In genomic region chr7:127894480-127894879, GRCm38 (mm10) we compare ENCODE assay signal across 9 mouse cellular contexts. TPM values are rescaled to one million over a fixed set of nuclear protein-coding genes. Genes with fewer than 3 reads are reported as not detected.
DNase-seq lines count a peak whose midpoint lies in the region; ATAC-seq lines count a peak whose summit lies in the region.
"Had no signal": no experiment of that assay in that cellular context is flagged by ENCODE, and none has a peak within 500 bp of the region (broad histone marks: within the 10 kb centered on the region; RNA-seq: fewer than 3 reads in every experiment).

No protein-coding gene starts in this region.

- ATAC-seq in heart, embryonic 13.5 days (ENCODE audit: extremely low read depth, insufficient number of reproducible peaks, low FRiP score, low TSS enrichment) = no peak
- ATAC-seq in kidney, embryonic 16.5 days (ENCODE audit: low FRiP score, low TSS enrichment) = no peak
- ATAC-seq in midbrain, embryonic 13.5 days = no peak

- peaks cover 35% of the 10 kb centered on the region for H3K36me3 ChIP-seq in heart, embryonic 13.5 days
- H3K36me3 ChIP-seq in embryonic facial prominence, embryonic 10.5 days (replicated peaks) = peaks cover 42% of the 10 kb centered on the region
- H3K36me3 ChIP-seq in kidney, embryonic 16.5 days (ENCODE audit: insufficient read depth, low read length) = peaks cover 4% of the 10 kb centered on the region
- H3K36me3 ChIP-seq in midbrain, embryonic 13.5 days = peaks cover 24% of the 10 kb centered on the region

- H3K4me1 ChIP-seq in heart, embryonic 13.5 days = peaks cover 20% of the 10 kb centered on the region
- H3K4me1 ChIP-seq in embryonic facial prominence, embryonic 10.5 days = peaks cover 15% of the 10 kb centered on the region
- peaks cover 11% of the 10 kb centered on the region for H3K4me1 ChIP-seq in kidney, embryonic 16.5 days (ENCODE audit: insufficient read depth, low read length)
- peaks cover 10% of the 10 kb centered on the region for H3K4me1 ChIP-seq in midbrain, embryonic 13.5 days (replicated peaks)

- H3K27ac ChIP-seq in heart, embryonic 13.5 days (replicated peaks) = peak overlapping the region; percentile 81
- H3K27ac ChIP-seq in embryonic facial prominence, embryonic 10.5 days (replicated peaks) = no peak overlapping the region
- H3K27ac ChIP-seq in kidney, embryonic 16.5 days (ENCODE audit: low read length) = no peak overlapping the region
- H3K27ac ChIP-seq in midbrain, embryonic 13.5 days = no peak overlapping the region

- intact Hi-C loops in gastrocnemius, postnatal 14 days (cut with DNase I; ENCODE audit: low total_unique reads) = no loop called here

- H3K9me3 ChIP-seq in heart, embryonic 13.5 days = no peaks in the 10 kb centered on the region
- H3K9me3 ChIP-seq in embryonic facial prominence, embryonic 10.5 days = no peaks in the 10 kb centered on the region
- no peaks in the 10 kb centered on the region for H3K9me3 ChIP-seq in kidney, embryonic 16.5 days (ENCODE audit: low read length)
- H3K9me3 ChIP-seq in midbrain, embryonic 13.5 days = no peaks in the 10 kb centered on the region

- H3K4me2 ChIP-seq in heart, embryonic 13.5 days = peak overlapping the region; percentile 87
- peak overlapping the region; percentile 85 for H3K4me2 ChIP-seq in kidney, embryonic 16.5 days (replicated peaks; ENCODE audit: low read depth, low read length)
- H3K4me2 ChIP-seq in midbrain, embryonic 13.5 days (replicated peaks) = peak overlapping the region; percentile 76

- peak overlapping the region; percentile 71 for H3K4me3 ChIP-seq in heart, embryonic 13.5 days
- H3K4me3 ChIP-seq in embryonic facial prominence, embryonic 10.5 days = peak overlapping the region; percentile 64
- peak overlapping the region; percentile 76 for H3K4me3 ChIP-seq in kidney, embryonic 16.5 days (ENCODE audit: low read length)
- peak overlapping the region; percentile 59 for H3K4me3 ChIP-seq in midbrain, embryonic 13.5 days (replicated peaks)

- WGBS in heart, embryonic 13.5 days = 73% methylated on average over 5 of the region's 5 CpGs
- 78% methylated on average over 5 of the region's 5 CpGs for WGBS in embryonic facial prominence, embryonic 10.5 days
- WGBS in kidney, embryonic 16.5 days = 61% methylated on average over 5 of the region's 5 CpGs
- 90% methylated on average over 5 of the region's 5 CpGs for WGBS in midbrain, embryonic 13.5 days

- H3K27me3 ChIP-seq in heart, embryonic 13.5 days (replicated peaks) = no peaks in the 10 kb centered on the region; the same call in 1 of the 2 replicates
- H3K27me3 ChIP-seq in embryonic facial prominence, embryonic 10.5 days (replicated peaks; ENCODE audit: low read depth, poor library complexity, severe bottlenecking) = no peaks in the 10 kb centered on the region
- H3K27me3 ChIP-seq in kidney, embryonic 16.5 days (ENCODE audit: insufficient read depth, low read length) = no peaks in the 10 kb centered on the region
- 0 out of 2 replicates have a peak, but pooled peaks cover 3% of the 10 kb centered on the region for H3K27me3 ChIP-seq in midbrain, embryonic 13.5 days

- DNase-seq in heart, adult 11 months = no peak
- DNase-seq in embryonic facial prominence, embryonic 10.5 days (ENCODE audit: low spot score) = no peak
- DNase-seq in thymus, adult 18-20 months = no peak
- no peak for DNase-seq in T-cell, adult 2 months (ENCODE audit: low spot score)
- no peak for DNase-seq in gastrocnemius, postnatal 14 days

- peak overlapping the region; percentile 86 for H3K9ac ChIP-seq in heart, embryonic 13.5 days
- peak overlapping the region; percentile 81 for H3K9ac ChIP-seq in kidney, embryonic 16.5 days (replicated peaks; ENCODE audit: low read length)
- peak overlapping the region; percentile 73 for H3K9ac ChIP-seq in midbrain, embryonic 13.5 days (replicated peaks)

RNA-seq across cellular contexts. Expression of gene Gm21974, which starts 0.8 kb away (rescaled TPM):
- not detected in 2 replicates for polyA plus RNA-seq in heart, embryonic 13.5 days (2015; fragmentation: Nextera tagmentation; extraction: Ambion mirVana)
- polyA plus RNA-seq in embryonic facial prominence, embryonic 10.5 days (2016; fragmentation: Nextera tagmentation; extraction: Ambion mirVana) = not detected in 2 replicates
- polyA plus RNA-seq in kidney, embryonic 16.5 days (2015; fragmentation: Nextera tagmentation; extraction: Ambion mirVana) = not detected in 2 replicates
- not detected in 2 replicates for polyA plus RNA-seq in midbrain, embryonic 13.5 days (2015; fragmentation: Nextera tagmentation; extraction: Ambion mirVana)
- total RNA-seq in gastrocnemius, postnatal 14 days (2021) = not detected
- total RNA-seq: neutrophil, adult 5-6 weeks had no signal

RNA-seq across cellular contexts. Expression of gene Vkorc1, which starts 0.9 kb away (rescaled TPM):
- 109 and 120 TPM in 2 replicates for polyA plus RNA-seq in heart, embryonic 13.5 days (2015; fragmentation: Nextera tagmentation; extraction: Ambion mirVana)
- polyA plus RNA-seq in embryonic facial prominence, embryonic 10.5 days (2016; fragmentation: Nextera tagmentation; extraction: Ambion mirVana) = 47.6 and 59.1 TPM in 2 replicates
- 163 and 168 TPM in 2 replicates for polyA plus RNA-seq in kidney, embryonic 16.5 days (2015; fragmentation: Nextera tagmentation; extraction: Ambion mirVana)
- 51.9 and 54.9 TPM in 2 replicates for polyA plus RNA-seq in midbrain, embryonic 13.5 days (2015; fragmentation: Nextera tagmentation; extraction: Ambion mirVana)
- total RNA-seq in gastrocnemius, postnatal 14 days (2021) = 10 to 100 TPM; 23.4 to 30.0 TPM

RNA-seq across cellular contexts. Expression of gene Prss53, which starts 3.7 kb away (rescaled TPM):
- 1.4 and 1.5 TPM in 2 replicates for polyA plus RNA-seq in heart, embryonic 13.5 days (2015; fragmentation: Nextera tagmentation; extraction: Ambion mirVana)
- polyA plus RNA-seq in embryonic facial prominence, embryonic 10.5 days (2016; fragmentation: Nextera tagmentation; extraction: Ambion mirVana) = 0.64 and 0.79 TPM in 2 replicates
- polyA plus RNA-seq in kidney, embryonic 16.5 days (2015; fragmentation: Nextera tagmentation; extraction: Ambion mirVana) = 5.9 and 6.5 TPM in 2 replicates
- polyA plus RNA-seq in midbrain, embryonic 13.5 days (2015; fragmentation: Nextera tagmentation; extraction: Ambion mirVana) = 0.53 and 1.0 TPM in 2 replicates
- total RNA-seq in gastrocnemius, postnatal 14 days (2021) = 1 to 10 TPM in 1 of 2 experiments, under 1 TPM in 1; 0.90 to 1.1 TPM
- total RNA-seq: neutrophil, adult 5-6 weeks had no signal

RNA-seq across cellular contexts. Expression of gene Bckdk, which starts 9.4 kb away (rescaled TPM):
- polyA plus RNA-seq in heart, embryonic 13.5 days (2015; fragmentation: Nextera tagmentation; extraction: Ambion mirVana) = 145 and 150 TPM in 2 replicates
- 111 and 119 TPM in 2 replicates for polyA plus RNA-seq in embryonic facial prominence, embryonic 10.5 days (2016; fragmentation: Nextera tagmentation; extraction: Ambion mirVana)
- 155 and 156 TPM in 2 replicates for polyA plus RNA-seq in kidney, embryonic 16.5 days (2015; fragmentation: Nextera tagmentation; extraction: Ambion mirVana)
- polyA plus RNA-seq in midbrain, embryonic 13.5 days (2015; fragmentation: Nextera tagmentation; extraction: Ambion mirVana) = 74.7 and 74.8 TPM in 2 replicates
- total RNA-seq in gastrocnemius, postnatal 14 days (2021) = 100 to 1,000 TPM; 103 to 113 TPM

RNA-seq across cellular contexts. Expression of gene Kat8, which starts 17.8 kb away (rescaled TPM):
- 25.1 and 27.0 TPM in 2 replicates for polyA plus RNA-seq in heart, embryonic 13.5 days (2015; fragmentation: Nextera tagmentation; extraction: Ambion mirVana)
- 48.7 and 49.6 TPM in 2 replicates for polyA plus RNA-seq in embryonic facial prominence, embryonic 10.5 days (2016; fragmentation: Nextera tagmentation; extraction: Ambion mirVana)
- polyA plus RNA-seq in kidney, embryonic 16.5 days (2015; fragmentation: Nextera tagmentation; extraction: Ambion mirVana) = 42.7 and 44.4 TPM in 2 replicates
- polyA plus RNA-seq in midbrain, embryonic 13.5 days (2015; fragmentation: Nextera tagmentation; extraction: Ambion mirVana) = 51.0 and 56.0 TPM in 2 replicates
- 10 to 100 TPM; 12.5 to 15.2 TPM for total RNA-seq in gastrocnemius, postnatal 14 days (2021)
